Mouse (Mus musculus) embryo, embryonic 9.5 days (tissue): ENCODE data around the gene Ppp1r13l.

ENCODE experiments used
- DNase-seq: peaks from one replicate; pipeline ENCODE4 v3.0.0-alpha.2; 2017; ENCODE audit errors: extremely low spot score

The Ppp1r13l gene

DNA sequence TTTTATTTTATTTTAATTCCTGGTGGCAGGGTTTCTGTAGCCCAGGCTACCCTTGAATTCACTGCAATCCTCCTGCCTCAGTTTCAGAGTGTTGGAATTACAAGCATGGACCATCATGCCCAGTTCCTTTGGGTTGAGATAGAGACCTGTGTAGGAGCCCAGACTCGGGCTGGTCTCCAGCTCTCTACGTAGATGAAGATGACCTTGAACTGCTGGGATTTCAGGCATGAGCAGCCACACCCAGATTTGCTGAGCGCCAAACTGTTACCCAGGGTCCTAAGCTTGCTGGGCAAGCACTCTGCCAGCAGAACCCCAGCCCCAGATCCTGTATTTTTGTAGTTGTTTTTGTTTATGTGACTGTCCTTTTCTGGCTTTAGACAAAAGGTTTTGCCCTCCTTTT is 54.0 kb downstream of the Ppp1r13l start:
- no peak for DNase-seq

DNA sequence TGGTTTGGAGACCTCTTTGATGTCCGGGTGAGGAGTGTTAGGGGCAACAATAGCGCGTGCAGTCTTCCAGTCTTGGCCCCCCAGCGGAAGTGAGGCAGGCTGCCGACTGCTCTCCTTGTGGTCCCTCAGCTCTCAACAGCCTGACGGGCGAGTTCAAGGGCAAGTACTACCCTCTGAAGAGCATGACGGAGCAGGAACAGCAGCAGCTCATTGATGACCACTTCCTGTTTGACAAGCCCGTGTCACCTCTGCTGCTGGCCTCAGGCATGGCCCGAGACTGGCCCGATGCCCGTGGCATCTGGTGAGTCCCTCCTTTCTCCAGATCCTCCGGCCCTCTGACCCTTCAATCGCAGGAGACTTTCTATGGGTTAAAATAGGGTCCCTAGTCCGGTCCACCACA is 57.0 kb downstream of the Ppp1r13l start:
- DNase-seq, result no peak

DNA sequence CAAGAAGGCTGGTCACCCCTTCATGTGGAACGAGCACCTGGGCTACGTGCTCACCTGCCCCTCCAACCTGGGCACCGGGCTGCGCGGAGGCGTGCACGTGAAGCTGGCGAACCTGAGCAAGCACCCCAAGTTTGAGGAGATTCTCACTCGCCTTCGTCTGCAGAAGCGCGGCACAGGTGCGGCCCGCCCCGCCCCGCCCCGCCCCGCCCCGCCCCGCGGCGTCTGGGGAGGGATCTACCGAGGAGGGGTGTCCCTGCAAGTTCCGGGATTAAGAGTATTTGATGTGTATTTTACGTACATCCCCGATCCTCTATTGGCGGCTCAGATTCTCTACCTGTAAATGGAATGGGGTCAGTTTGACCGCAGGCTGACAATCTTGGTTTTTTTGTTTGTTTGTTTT is 60.6 kb downstream of the Ppp1r13l start:
- no peak for DNase-seq

DNA sequence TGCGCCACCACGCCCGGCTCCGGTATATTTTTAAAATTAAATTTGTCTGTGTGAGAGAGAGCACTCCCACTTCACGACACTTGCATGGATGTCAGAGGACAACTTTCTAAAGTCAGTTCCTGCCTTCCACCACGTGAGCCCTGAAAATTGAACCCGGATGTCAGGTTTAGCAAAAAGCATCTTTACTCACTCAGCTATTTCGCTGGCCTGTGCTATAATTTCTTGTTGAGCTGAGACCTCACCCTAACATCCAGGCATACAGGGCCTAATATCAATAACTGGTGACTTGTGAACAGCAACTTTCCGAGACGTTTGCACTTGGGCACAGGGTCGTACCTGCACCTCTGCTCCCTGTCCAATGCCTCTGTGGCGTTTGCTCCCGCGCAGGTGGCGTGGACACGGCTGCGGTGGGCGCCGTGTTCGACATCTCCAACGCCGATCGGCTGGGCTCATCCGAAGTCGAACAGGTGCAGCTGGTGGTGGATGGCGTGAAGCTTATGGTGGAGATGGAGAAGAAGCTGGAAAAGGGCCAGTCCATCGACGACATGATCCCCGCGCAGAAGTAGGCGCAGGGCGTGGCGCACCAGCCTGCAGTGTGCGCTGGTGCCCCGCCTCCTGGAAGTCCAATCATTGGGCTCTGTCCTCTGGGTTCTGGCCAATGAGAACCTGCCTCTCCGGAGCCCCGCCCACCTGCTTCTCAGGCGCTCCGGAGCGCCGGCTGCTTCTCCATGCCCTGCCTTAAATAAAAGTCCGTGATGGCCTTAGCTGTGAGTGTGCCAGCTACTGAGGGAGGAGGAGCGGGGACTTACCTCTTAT is 61.5 kb downstream of the Ppp1r13l start:
- peak; percentile 82 for DNase-seq

DNA sequence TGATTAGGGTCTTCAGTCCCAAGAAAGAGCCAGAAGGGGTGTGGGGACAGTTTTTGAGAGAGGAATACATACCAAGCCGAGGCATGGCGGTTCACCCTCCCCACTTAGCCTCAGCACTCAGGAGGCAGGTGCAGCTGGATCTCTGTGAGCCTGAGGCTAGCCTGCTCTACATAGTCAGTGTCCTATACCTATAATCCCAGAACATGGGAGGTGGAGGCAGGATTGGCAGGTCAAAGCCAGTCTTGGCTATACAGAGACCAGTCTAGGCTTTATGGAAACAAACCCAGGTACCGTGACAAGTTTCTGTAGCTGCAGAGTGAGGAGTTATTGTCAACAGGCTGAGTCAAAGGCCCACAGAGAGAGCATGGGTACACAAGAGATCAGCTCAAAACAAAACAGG is 63.5 kb downstream of the Ppp1r13l start:
- DNase-seq, result no peak

DNA sequence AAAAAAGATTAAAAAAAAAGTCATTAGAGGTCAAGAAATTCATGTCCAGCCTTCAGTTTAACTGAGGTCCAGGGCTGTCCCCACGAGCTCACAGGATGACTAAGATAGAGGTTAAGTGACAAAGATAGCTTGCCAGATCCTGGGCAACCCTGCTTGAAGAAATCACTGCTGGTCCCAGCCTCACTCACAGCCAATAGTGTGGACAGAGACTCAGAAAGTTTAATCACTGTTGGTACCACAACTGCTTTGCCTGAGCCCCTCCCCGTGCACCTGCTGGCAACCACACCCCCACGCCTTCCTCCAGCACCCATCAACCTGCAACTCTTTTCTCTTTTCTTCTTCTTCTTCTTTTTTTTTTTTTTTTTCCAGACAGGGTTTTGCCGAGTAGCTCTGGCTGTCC is 64.5 kb downstream of the Ppp1r13l start:
- no peak for DNase-seq

DNA sequence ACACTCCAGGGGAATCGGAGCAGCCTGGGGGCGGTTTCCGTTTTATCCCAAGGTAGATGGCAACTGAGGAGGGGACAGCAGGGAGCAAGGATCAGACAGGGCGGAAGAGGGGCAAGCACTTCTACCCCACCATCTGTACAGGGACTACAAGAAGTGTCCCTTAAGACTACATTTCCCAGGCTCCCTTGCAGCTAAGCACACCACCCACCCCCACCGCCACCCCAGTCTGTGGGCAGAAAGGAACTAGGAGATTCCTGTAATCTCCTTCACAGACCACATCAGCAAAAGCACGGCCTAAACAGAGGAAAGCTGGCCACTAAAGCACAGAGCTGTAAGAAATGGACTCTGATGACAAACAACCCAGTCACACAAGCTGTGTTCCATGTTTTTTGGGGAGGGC is 66.8 kb downstream of the Ppp1r13l start:
- DNase-seq, result no peak

DNA sequence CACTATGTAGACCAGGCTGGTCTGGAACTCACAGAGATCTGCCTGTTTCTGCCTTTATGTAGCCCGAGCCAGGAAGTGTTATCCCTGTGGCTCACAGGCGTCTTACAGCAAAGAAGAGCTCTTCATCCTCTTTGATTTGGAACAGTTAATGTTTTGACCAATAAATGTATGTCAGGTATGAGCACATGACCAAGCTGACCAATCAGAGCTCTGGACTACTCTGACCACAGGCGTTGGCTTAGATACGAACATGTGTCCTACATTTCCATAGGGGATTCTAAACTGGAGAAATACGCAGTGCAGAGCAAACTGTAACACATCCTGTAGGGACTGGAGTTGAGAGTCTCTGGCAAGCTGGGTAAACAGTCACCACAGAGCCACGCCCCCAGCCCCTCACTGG is 67.3 kb downstream of the Ppp1r13l start:
- no peak for DNase-seq
